Mouse (Mus musculus) E14TG2a.4 (cell line): ENCODE measurements around the gene Far1.

Experiments
- H3K27me3 ChIP-seq: 2 replicates; pipeline ENCODE4 v1.6.1; 2014; ENCODE audit warnings: low read length, control low read depth; ENCODE audit not compliant: insufficient read depth
- H3K36me3 ChIP-seq: 2 replicates; pipeline ENCODE4 v1.6.1; 2014; ENCODE audit warnings: low read length, control low read depth; ENCODE audit not compliant: insufficient read depth
- H3K4me1 ChIP-seq: replicated peaks from 2 replicates; pipeline ENCODE4 v1.6.1; 2014; ENCODE audit warnings: low read depth, low read length, control low read depth
- H3K4me3 ChIP-seq: replicated peaks from 2 replicates; pipeline ENCODE4 v1.5.1; 2014; ENCODE audit warnings: mild to moderate bottlenecking, low read length
- H3K9me3 ChIP-seq: 2 replicates; pipeline ENCODE4 v1.6.1; 2014; ENCODE audit warnings: low read length, control low read depth
- CTCF ChIP-seq: conservative IDR thresholded peaks from 2 replicates; pipeline ENCODE4 v1.5.1; 2014; ENCODE audit warnings: low read length
- NANOG ChIP-seq: IDR thresholded peaks from 2 replicates; pipeline ENCODE4 v1.6.1; 2014; ENCODE audit warnings: borderline replicate concordance, low read length, mixed read lengths
- POU5F1 ChIP-seq: IDR thresholded peaks from 2 replicates; pipeline ENCODE4 v1.6.1; 2014; ENCODE audit warnings: low read length, borderline replicate concordance

Far1 gene

GRCm38 (mm10) chr7:113505516-113506045, 8.1 kb upstream of the Far1 start:
- Histone ChIP-seq H3K4me3 (no peak overlapping the region), H3K36me3 (no peaks in the 10 kb centered on the region), H3K4me1 (peaks cover 9% of the 10 kb centered on the region; the same call in 1 of the 2 replicates), H3K9me3 (no peaks in the 10 kb centered on the region), H3K27me3 (no peaks in the 10 kb centered on the region)
- no peak for TF ChIP-seq NANOG
- TF ChIP-seq POU5F1, result no peak
- TF ChIP-seq CTCF, result no peak

DNA sequence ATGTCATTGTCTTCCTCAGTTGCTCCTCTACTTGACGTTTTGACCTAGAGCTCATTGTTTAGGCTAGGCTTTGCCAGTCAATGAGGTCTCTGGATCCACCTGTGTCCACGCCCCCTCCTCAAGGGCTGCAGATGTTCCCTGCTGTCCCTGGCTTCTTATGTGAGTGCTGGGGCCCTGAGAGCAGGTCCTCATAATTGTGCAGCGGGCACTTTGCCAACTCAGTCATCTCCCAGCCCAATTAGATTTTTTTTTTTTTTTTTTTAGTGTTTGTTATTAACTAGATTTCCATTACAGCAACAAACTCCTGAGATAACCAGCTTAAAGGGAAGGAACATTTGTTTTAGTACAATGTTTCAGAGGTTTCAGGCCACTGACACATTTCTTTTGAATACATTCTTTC, 5.8 kb upstream of the Far1 start:
- peaks cover 11% of the 10 kb centered on the region for H3K4me1 ChIP-seq
- H3K9me3 ChIP-seq, result no peaks in the 10 kb centered on the region
- no peak overlapping the region for H3K4me3 ChIP-seq
- H3K36me3 ChIP-seq, result no peaks in the 10 kb centered on the region
- TF ChIP-seq POU5F1, result no peak
- TF ChIP-seq NANOG, result no peak
- no peak for TF ChIP-seq CTCF
- H3K27me3 ChIP-seq, result no peaks in the 10 kb centered on the region

GRCm38 (mm10) chr7:113511396-113511795, 2.2 kb upstream of the Far1 start:
- no peak for TF ChIP-seq NANOG
- no peak for TF ChIP-seq POU5F1
- no peak for TF ChIP-seq CTCF
- Histone ChIP-seq H3K4me3 (no peak overlapping the region), H3K27me3 (no peaks in the 10 kb centered on the region), H3K9me3 (no peaks in the 10 kb centered on the region), H3K4me1 (peaks cover 28% of the 10 kb centered on the region), H3K36me3 (no peaks in the 10 kb centered on the region)

DNA sequence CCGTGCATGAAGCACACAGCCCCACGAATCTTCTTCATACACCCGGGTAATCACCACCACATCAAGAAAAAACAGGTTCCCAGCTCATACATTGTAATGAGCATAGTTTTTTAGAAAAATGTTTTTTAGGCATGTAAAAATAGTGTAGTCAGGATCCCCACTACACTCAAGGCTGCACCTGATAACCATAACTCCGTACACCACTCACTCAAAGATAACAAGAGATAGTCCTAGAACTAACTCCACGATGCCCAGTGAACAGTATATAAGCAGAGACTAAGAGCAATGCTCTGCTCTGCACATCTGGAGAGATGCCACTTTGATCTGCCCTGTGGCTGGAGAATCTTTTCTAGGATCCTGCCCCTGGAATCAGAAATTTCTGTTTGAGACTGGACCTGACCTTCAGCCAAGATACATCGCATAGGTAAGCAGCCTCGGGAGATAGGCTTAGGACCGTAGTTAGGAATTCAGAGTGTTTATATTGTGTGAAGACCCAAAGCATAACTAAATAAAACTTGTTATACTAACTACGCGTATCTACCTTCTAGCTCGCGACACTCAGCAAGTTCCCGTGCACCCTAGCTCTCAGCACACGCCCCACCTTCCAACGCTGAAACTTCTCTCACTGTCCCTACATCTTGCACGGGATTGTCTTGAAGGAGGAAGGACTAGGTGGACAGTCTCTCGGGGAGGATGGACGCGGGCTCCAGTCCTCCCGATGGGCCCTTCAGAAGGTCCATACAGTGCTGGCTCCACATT, 928 bp upstream of the Far1 start:
- no peaks in the 10 kb centered on the region for H3K9me3 ChIP-seq
- no peaks in the 10 kb centered on the region for H3K36me3 ChIP-seq
- no peaks in the 10 kb centered on the region for H3K27me3 ChIP-seq
- peaks cover 26% of the 10 kb centered on the region for H3K4me1 ChIP-seq
- peak overlapping the region; percentile 97 for H3K4me3 ChIP-seq
- TF ChIP-seq NANOG, result no peak
- no peak for TF ChIP-seq CTCF
- TF ChIP-seq POU5F1, result no peak

DNA sequence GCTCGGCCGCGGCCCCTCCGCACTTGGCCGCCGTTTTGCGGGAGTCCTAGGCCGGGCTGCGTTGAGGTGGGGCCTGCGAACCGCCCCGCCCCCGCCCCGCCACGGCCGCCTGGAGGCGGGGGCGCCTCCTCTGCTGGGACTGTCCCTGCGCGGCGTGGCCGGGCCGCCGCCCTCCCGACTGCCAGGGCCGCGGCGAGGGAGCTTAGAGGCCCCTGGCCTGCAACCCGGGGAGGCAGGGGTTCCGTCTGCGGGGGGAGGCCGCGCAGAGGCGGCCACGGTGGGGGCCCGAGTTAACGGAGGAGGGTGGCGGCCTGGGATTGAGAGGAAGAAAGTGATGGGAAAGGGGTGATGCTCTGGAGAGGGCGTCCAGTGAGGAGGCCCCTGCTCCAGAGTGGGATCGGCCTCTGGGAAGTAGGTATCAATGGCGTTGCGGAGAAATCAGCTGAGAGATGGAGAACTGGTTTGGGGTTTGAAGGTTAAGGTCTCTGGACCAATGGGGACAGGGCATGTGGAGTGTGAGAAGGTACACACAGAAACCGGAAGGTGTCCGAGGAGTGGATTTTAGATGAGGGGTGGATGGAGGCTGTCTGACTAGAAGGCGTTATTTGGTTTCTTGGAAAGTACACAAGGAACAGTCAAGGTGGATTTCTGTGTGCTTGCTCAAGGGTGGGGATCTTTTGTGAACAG, 472 bp downstream of the Far1 start:
- Histone ChIP-seq H3K27me3 (no peaks in the 10 kb centered on the region), H3K9me3 (no peaks in the 10 kb centered on the region), H3K4me3 (peak overlapping the region; percentile 97), H3K4me1 (peaks cover 24% of the 10 kb centered on the region), H3K36me3 (no peaks in the 10 kb centered on the region)
- TF ChIP-seq NANOG (no peak), CTCF (no peak), POU5F1 (no peak)

DNA sequence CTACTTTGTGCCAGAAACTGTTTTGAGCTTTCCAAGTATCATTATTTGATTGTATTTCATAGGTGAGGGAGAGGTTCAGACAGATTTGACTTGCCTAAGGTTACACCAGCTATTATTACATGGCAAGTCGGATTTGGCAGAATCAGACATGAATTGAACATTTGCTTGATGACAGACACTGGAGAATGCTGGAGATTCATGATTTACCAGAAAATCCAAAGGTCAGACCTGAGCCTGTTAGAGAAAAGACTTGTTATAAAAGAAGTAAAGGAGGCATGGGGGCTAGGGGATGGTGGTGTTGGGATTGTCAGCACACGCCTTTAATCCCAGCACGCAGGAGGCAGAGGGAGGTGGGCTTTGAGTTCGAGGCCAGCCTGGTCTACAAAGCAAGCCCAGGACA, 2.2 kb downstream of the Far1 start:
- TF ChIP-seq NANOG (no peak), CTCF (no peak), POU5F1 (no peak)
- H3K4me1 ChIP-seq, result peaks cover 24% of the 10 kb centered on the region
- no peak overlapping the region for H3K4me3 ChIP-seq
- no peaks in the 10 kb centered on the region for H3K36me3 ChIP-seq
- H3K9me3 ChIP-seq, result no peaks in the 10 kb centered on the region
- H3K27me3 ChIP-seq, result no peaks in the 10 kb centered on the region

- H3K27me3 ChIP-seq, result no peaks in the 10 kb centered on the region
- H3K36me3 ChIP-seq, result no peaks in the 10 kb centered on the region
- H3K9me3 ChIP-seq, result no peaks in the 10 kb centered on the region
- TF ChIP-seq NANOG, result no peak
- TF ChIP-seq POU5F1, result no peak
- TF ChIP-seq CTCF, result no peak
- H3K4me3 ChIP-seq, result no peak overlapping the region
- peaks cover 17% of the 10 kb centered on the region for H3K4me1 ChIP-seq
Measured at GRCm38 (mm10) chr7:113518419-113518818, 4.8 kb downstream of the Far1 start.

GRCm38 (mm10) chr7:113518961-113519360, 5.3 kb downstream of the Far1 start:
- no peaks in the 10 kb centered on the region for H3K9me3 ChIP-seq
- no peaks in the 10 kb centered on the region for H3K27me3 ChIP-seq
- no peaks in the 10 kb centered on the region for H3K36me3 ChIP-seq
- peaks cover 17% of the 10 kb centered on the region for H3K4me1 ChIP-seq
- no peak overlapping the region for H3K4me3 ChIP-seq
- TF ChIP-seq NANOG (no peak), POU5F1 (no peak), CTCF (no peak)
